Mouse (Mus musculus) forebrain, embryonic 10.5 days (tissue): Measurements from ENCODE around the gene Pcmt1. TPM values are rescaled to one million over a fixed set of nuclear protein-coding genes. Genes with fewer than 3 reads are reported as not detected.

ENCODE experiments used
- DNase-seq: peaks from one replicate; pipeline ENCODE4 v3.0.0-alpha.2; 2017; ENCODE audit warnings: low spot score; ENCODE audit errors: extremely low spot score
- H3K27ac ChIP-seq: fragments of 300-500 bp; sonication (generic); 2 replicates; pipeline ENCODE4 v1.5.1; 2016; ENCODE audit warnings: mild to moderate bottlenecking
- H3K27me3 ChIP-seq: fragments of 300-500 bp; sonication (generic); 2 replicates; pipeline ENCODE4 v1.6.1; 2016; ENCODE audit warnings: mild to moderate bottlenecking; ENCODE audit not compliant: poor library complexity, severe bottlenecking
- H3K36me3 ChIP-seq: fragments of 300-500 bp; sonication (generic); replicated peaks from 2 replicates; pipeline ENCODE4 v1.6.1; 2016; ENCODE audit warnings: mild to moderate bottlenecking, moderate library complexity
- H3K4me1 ChIP-seq: fragments of 300-500 bp; sonication (generic); 2 replicates; pipeline ENCODE4 v1.6.1; 2016
- H3K4me3 ChIP-seq: fragments of 300-500 bp; sonication (generic); 2 replicates; pipeline ENCODE4 v1.5.1; 2016; ENCODE audit warnings: mild to moderate bottlenecking, moderate library complexity
- H3K9me3 ChIP-seq: fragments of 300-500 bp; sonication (generic); 2 replicates; pipeline ENCODE4 v1.6.1; 2016; ENCODE audit warnings: mild to moderate bottlenecking, moderate library complexity
- WGBS: fragments of 180-500 bp; shearing (Covaris S2); methylation state at CpG from one replicate; pipeline ENCODE4 v1.1.7; 2016; 5-methylcytosine and 5-hydroxymethylcytosine counted together
- polyA plus RNA-seq: library from polyadenylated mRNA; unstranded; fragments of >200 nt; fragmentation: Nextera tagmentation; extraction: Ambion mirVana; gene quantifications from 2 replicates; pipeline ENCODE4 v1.2.1, GENCODE M21; 2016

The Pcmt1 gene
- 125 and 134 TPM in 2 replicates for polyA plus RNA-seq

GRCm38 (mm10) chr10:7680731-7681301 is at the start of gene Pcmt1, which contains the start of gene Lats1:
Gene Pcmt1, minus strand, starts transcription at chr10:7681136.
Gene Lats1, plus strand, starts transcription at chr10:7681214.
- peak; percentile 88 for DNase-seq
- Histone ChIP-seq H3K36me3 (peaks cover 44% of the 10 kb centered on the region), H3K9me3 (no peaks in the 10 kb centered on the region), H3K27ac (peak within 1 kb of the TSS; percentile 99), H3K4me3 (peak within 1 kb of the TSS; percentile 99), H3K4me1 (peaks cover 34% of the 10 kb centered on the region), H3K27me3 (no peaks in the 10 kb centered on the region)
- under 1% methylated on average over 49 of the region's 65 CpGs for WGBS

DNA sequence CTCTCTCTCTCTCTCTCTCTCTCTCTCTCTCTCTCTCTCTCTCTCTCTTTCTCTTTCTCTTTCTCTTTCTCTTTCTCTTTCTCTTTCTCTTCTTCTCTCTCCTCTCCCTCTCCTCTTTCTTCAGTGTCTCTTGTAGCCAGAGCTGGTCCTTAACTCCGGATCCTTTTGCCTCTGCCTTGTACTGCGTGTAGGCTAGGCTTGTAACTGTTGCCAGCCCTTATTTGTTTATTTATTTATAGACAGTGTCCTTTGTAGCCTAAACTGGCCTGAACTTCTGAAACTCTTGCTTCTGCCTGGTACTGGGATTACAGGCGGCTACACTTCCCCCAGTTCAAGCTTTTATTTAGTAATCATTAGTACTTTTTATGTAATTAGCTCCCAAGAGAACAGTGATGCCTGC is 46.1 kb upstream of the Pcmt1 start:
- Histone ChIP-seq H3K9me3 (no peaks in the 10 kb centered on the region), H3K4me1 (peaks cover 26% of the 10 kb centered on the region), H3K36me3 (peaks cover 2% of the 10 kb centered on the region; the same call in 1 of the 2 replicates), H3K27ac (no peak overlapping the region; the same call in 1 of the 2 replicates), H3K27me3 (no peaks in the 10 kb centered on the region), H3K4me3 (peak overlapping the region; percentile 93)
- no peak for DNase-seq
- WGBS = 27% methylated on average over 3 of the region's 3 CpGs

DNA sequence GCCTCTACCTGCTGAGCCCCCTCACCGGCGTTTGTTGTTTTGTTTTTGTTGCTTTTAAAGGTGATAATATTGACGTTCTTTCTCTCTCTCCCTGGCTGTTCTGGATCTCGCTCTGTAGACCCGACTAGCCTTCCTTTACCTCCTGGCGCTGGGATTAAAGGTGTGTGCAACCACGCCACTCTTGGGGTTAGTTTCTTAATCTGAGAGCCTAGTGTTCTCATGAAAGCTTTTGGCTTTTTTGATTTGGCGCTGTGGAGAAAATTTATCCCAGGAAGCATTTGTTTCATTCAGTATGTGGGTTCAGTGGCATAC is 45.5 kb upstream of the Pcmt1 start:
- 0% methylated on average over 8 of the region's 8 CpGs for WGBS
- no peak for DNase-seq
- Histone ChIP-seq H3K27me3 (no peaks in the 10 kb centered on the region), H3K4me3 (peak overlapping the region; percentile 93), H3K36me3 (peaks cover 2% of the 10 kb centered on the region; the same call in 1 of the 2 replicates), H3K4me1 (peaks cover 26% of the 10 kb centered on the region), H3K27ac (peak overlapping the region; percentile 90), H3K9me3 (no peaks in the 10 kb centered on the region)

- peak within 1 kb of the TSS; percentile 90 for H3K27ac ChIP-seq
- no peaks in the 10 kb centered on the region for H3K9me3 ChIP-seq
- no peaks in the 10 kb centered on the region for H3K27me3 ChIP-seq
- peaks cover 23% of the 10 kb centered on the region for H3K4me1 ChIP-seq
- peaks cover 2% of the 10 kb centered on the region; the same call in 1 of the 2 replicates for H3K36me3 ChIP-seq
- WGBS = under 1% methylated on average over 49 of the region's 49 CpGs
- DNase-seq = peak; percentile 93
- H3K4me3 ChIP-seq = peak within 1 kb of the TSS; percentile 93
These were observed 45.0 kb upstream of the Pcmt1 start, which contains the start of gene Katna1 for GRCm38 (mm10) chr10:7725751-7726500. Gene Katna1, plus strand, starts transcription at chr10:7726000.

DNA sequence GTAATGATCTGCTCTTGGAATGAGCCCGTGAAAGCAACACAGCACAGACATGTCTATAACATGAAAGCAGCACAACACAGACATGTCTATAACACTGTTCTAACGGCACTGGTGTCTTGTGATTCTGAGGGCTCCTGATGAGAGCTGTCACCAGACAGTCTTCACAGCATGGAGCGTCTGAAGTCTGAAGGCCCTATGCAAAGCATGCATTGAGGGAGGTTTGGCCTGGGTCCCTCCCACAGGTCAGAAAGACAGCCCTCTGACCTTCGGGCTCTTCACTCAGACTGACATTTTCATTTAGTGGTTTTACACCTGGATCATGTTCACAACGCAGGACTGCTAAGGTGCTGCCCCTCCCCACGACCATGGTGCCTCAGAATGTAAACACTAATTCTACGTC is 34.1 kb upstream of the Pcmt1 start:
- Histone ChIP-seq H3K27ac (no peak overlapping the region), H3K4me3 (no peak overlapping the region), H3K9me3 (no peaks in the 10 kb centered on the region), H3K4me1 (no peaks in the 10 kb centered on the region), H3K36me3 (peaks cover 66% of the 10 kb centered on the region), H3K27me3 (no peaks in the 10 kb centered on the region)
- no peak for DNase-seq
- 86% methylated on average over 7 of the region's 7 CpGs for WGBS

- H3K4me1 ChIP-seq = no peaks in the 10 kb centered on the region
- WGBS = 96% methylated on average over 13 of the region's 13 CpGs
- H3K36me3 ChIP-seq = peaks cover 85% of the 10 kb centered on the region
- no peak overlapping the region for H3K4me3 ChIP-seq
- no peak overlapping the region for H3K27ac ChIP-seq
- H3K9me3 ChIP-seq = no peaks in the 10 kb centered on the region
- no peaks in the 10 kb centered on the region for H3K27me3 ChIP-seq
- DNase-seq = no peak
These were observed 31.6 kb upstream of the Pcmt1 start for GRCm38 (mm10) chr10:7712506-7712905.

GRCm38 (mm10) chr10:7710121-7710520 is 29.2 kb upstream of the Pcmt1 start:
- H3K4me1 ChIP-seq = no peaks in the 10 kb centered on the region
- no peak for DNase-seq
- H3K27ac ChIP-seq = no peak overlapping the region
- H3K9me3 ChIP-seq = no peaks in the 10 kb centered on the region
- H3K4me3 ChIP-seq = no peak overlapping the region
- WGBS = 87% methylated on average over 5 of the region's 5 CpGs
- H3K27me3 ChIP-seq = no peaks in the 10 kb centered on the region
- H3K36me3 ChIP-seq = peaks cover 95% of the 10 kb centered on the region

DNA sequence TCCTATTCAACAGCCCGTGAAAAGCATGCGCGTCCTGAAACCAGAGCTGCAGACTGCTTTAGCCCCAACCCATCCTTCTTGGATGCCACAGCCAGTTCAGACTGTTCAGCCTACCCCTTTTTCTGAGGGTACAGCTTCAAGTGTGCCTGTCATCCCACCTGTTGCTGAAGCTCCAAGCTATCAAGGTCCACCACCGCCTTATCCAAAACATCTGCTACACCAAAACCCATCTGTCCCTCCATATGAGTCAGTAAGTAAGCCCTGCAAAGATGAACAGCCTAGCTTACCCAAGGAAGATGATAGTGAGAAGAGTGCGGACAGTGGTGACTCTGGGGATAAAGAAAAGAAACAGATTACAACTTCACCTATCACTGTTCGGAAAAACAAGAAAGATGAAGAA is 21.6 kb upstream of the Pcmt1 start:
- no peaks in the 10 kb centered on the region for H3K4me1 ChIP-seq
- no peak for DNase-seq
- H3K9me3 ChIP-seq = no peaks in the 10 kb centered on the region
- no peak overlapping the region for H3K27ac ChIP-seq
- H3K36me3 ChIP-seq = peaks cover 96% of the 10 kb centered on the region
- no peaks in the 10 kb centered on the region for H3K27me3 ChIP-seq
- WGBS = 95% methylated on average over 6 of the region's 6 CpGs
- H3K4me3 ChIP-seq = no peak overlapping the region

- Histone ChIP-seq H3K4me3 (no peak overlapping the region), H3K36me3 (peaks cover 98% of the 10 kb centered on the region), H3K27ac (no peak overlapping the region), H3K9me3 (no peaks in the 10 kb centered on the region), H3K4me1 (no peaks in the 10 kb centered on the region), H3K27me3 (no peaks in the 10 kb centered on the region)
- no peak for DNase-seq
- 90% methylated on average over 3 of the region's 3 CpGs for WGBS
These were observed 19.2 kb upstream of the Pcmt1 start for GRCm38 (mm10) chr10:7700120-7700519.

- H3K27me3 ChIP-seq = no peaks in the 10 kb centered on the region
- H3K27ac ChIP-seq = no peak overlapping the region
- no peak overlapping the region for H3K4me3 ChIP-seq
- no peaks in the 10 kb centered on the region for H3K4me1 ChIP-seq
- no peak for DNase-seq
- H3K9me3 ChIP-seq = no peaks in the 10 kb centered on the region
- H3K36me3 ChIP-seq = peaks cover 93% of the 10 kb centered on the region
These were observed 14.3 kb upstream of the Pcmt1 start for GRCm38 (mm10) chr10:7695286-7695685.

DNA sequence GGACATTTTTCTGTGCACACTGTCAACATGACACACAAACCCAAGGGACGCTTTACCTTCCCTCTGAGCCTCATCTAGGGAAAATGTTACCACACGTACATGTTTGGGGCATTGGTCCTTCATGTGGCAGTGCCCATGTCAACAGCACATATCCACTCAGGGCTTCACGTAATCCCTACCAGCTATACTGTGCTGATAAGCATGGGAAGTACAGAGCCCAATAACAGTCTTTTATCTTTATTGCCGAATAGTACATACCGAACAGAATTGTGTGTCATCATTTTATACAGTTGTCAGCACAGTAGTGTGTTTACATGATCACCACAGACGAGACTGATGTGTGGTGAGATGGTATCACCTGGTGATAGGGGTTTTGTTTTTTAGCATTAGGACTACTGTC is 6.0 kb upstream of the Pcmt1 start:
- no peaks in the 10 kb centered on the region for H3K27me3 ChIP-seq
- no peaks in the 10 kb centered on the region for H3K9me3 ChIP-seq
- WGBS = 97% methylated on average over 6 of the region's 6 CpGs
- H3K4me3 ChIP-seq = no peak overlapping the region
- H3K4me1 ChIP-seq = peaks cover 15% of the 10 kb centered on the region
- H3K27ac ChIP-seq = no peak overlapping the region
- no peak for DNase-seq
- peaks cover 38% of the 10 kb centered on the region for H3K36me3 ChIP-seq

GRCm38 (mm10) chr10:7682249-7682648 is 1.3 kb upstream of the Pcmt1 start:
- 75% methylated on average over 3 of the region's 3 CpGs for WGBS
- H3K9me3 ChIP-seq = no peaks in the 10 kb centered on the region
- H3K4me1 ChIP-seq = peaks cover 34% of the 10 kb centered on the region
- no peak for DNase-seq
- peaks cover 40% of the 10 kb centered on the region for H3K36me3 ChIP-seq
- no peaks in the 10 kb centered on the region for H3K27me3 ChIP-seq
- peak overlapping the region; percentile 99 for H3K4me3 ChIP-seq
- peak overlapping the region; percentile 99; the same call in 1 of the 2 replicates for H3K27ac ChIP-seq

GRCm38 (mm10) chr10:7681343-7682025 is 548 bp upstream of the Pcmt1 start:
- peaks cover 34% of the 10 kb centered on the region for H3K4me1 ChIP-seq
- no peaks in the 10 kb centered on the region for H3K9me3 ChIP-seq
- no peaks in the 10 kb centered on the region for H3K27me3 ChIP-seq
- H3K36me3 ChIP-seq = peaks cover 41% of the 10 kb centered on the region
- under 1% methylated on average over 64 of the region's 64 CpGs for WGBS
- H3K27ac ChIP-seq = peak overlapping the region; percentile 99
- peak overlapping the region; percentile 99 for H3K4me3 ChIP-seq
- peak; percentile 70 for DNase-seq
